Mouse (Mus musculus) urinary bladder, postnatal 25 days (tissue): ENCODE measurements around the gene Mark1.

ENCODE experiments used
- DNase-seq: peaks from one replicate; pipeline ENCODE4 v3.0.0; 2022; ENCODE audit warnings: low spot score

The Mark1 gene

GRCm38 (mm10) chr1:184999071-184999750 lies at the start of gene Mark1:
Mark1 (minus strand) TSS chr1:184999570.
- peak; percentile 26 for DNase-seq

- no peak for DNase-seq
These were observed 48.3 kb upstream of the Mark1 start for GRCm38 (mm10) chr1:185047516-185048247.

GRCm38 (mm10) chr1:185046513-185046912 lies 47.1 kb upstream of the Mark1 start:
- no peak for DNase-seq

- DNase-seq: no peak
These were observed 38.9 kb upstream of the Mark1 start for GRCm38 (mm10) chr1:185038183-185038686.

GRCm38 (mm10) chr1:185030565-185030964 lies 31.2 kb upstream of the Mark1 start:
- DNase-seq: no peak

- no peak for DNase-seq
These were observed 21.2 kb upstream of the Mark1 start for GRCm38 (mm10) chr1:185020429-185021168.

- no peak for DNase-seq
These were observed 13.2 kb upstream of the Mark1 start for GRCm38 (mm10) chr1:185012566-185012965.

- DNase-seq: no peak
These were observed 7.7 kb upstream of the Mark1 start for GRCm38 (mm10) chr1:185007066-185007465.

- peak; percentile 22 for DNase-seq
These were observed 620 bp upstream of the Mark1 start for GRCm38 (mm10) chr1:184999780-185000599.

- DNase-seq: no peak
These were observed 739 bp downstream of the Mark1 start for GRCm38 (mm10) chr1:184998631-184999030.

GRCm38 (mm10) chr1:184998161-184998560 lies 1.2 kb downstream of the Mark1 start:
- DNase-seq: no peak

GRCm38 (mm10) chr1:184997466-184997865 lies 1.9 kb downstream of the Mark1 start:
- no peak for DNase-seq

- no peak for DNase-seq
These were observed 4.0 kb downstream of the Mark1 start for GRCm38 (mm10) chr1:184995335-184995734.

- no peak for DNase-seq
These were observed 8.2 kb downstream of the Mark1 start for GRCm38 (mm10) chr1:184991191-184991590.

- no peak for DNase-seq
These were observed 12.6 kb downstream of the Mark1 start for GRCm38 (mm10) chr1:184986748-184987147.

- no peak for DNase-seq
These were observed 14.6 kb downstream of the Mark1 start for GRCm38 (mm10) chr1:184984723-184985122.

GRCm38 (mm10) chr1:184983751-184984150 lies 15.6 kb downstream of the Mark1 start:
- DNase-seq: no peak

- no peak for DNase-seq
These were observed 27.1 kb downstream of the Mark1 start for GRCm38 (mm10) chr1:184972214-184972776.

GRCm38 (mm10) chr1:184969374-184969773 lies 30.0 kb downstream of the Mark1 start:
- DNase-seq: no peak

- DNase-seq: peak; percentile 40
These were observed 33.5 kb downstream of the Mark1 start for GRCm38 (mm10) chr1:184965682-184966360.
